In the genomic region with DNA sequence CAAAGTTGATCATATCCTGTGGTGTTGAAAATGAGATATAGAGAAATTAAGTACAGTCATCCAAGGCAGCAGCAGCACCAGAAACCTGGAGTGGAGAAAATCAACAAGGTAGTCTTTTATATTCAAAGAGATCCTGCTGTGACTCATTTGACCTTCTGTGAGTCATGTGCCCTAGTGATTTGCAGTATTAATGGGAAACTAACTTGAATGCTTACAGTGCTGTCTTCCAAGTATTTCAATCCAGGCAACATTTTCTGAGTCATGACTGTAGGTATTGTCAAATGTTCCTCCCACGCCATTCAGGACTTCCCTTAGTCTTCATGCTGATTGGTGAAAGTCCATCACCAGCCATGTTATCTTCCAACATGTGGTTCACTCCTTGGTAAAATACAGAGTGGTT, we compare ENCODE assay signal across 20 mouse cellular contexts.
A peak's percentile ranks its signal among the peaks of the same experiment; 100 is the strongest.
DNase-seq lines count a peak whose midpoint lies in the region; ATAC-seq lines count a peak whose summit lies in the region.
"Had no signal": no experiment of that assay in that cellular context is flagged by ENCODE, and none has a peak within 500 bp of the region (broad histone marks: within the 10 kb centered on the region; RNA-seq: fewer than 3 reads in every experiment).

No protein-coding gene starts in this region.

- 83% methylated on average over 1 of the region's 1 CpGs for WGBS in hindbrain, embryonic 11.5 days

- no peaks in the 10 kb centered on the region for H3K27me3 ChIP-seq in hindbrain, embryonic 11.5 days (ENCODE audit: control insufficient read depth, insufficient read depth, low read length)
- H3K27me3 ChIP-seq: CH12.LX; megakaryocyte, embryonic 14.5 days had no signal

- peak; percentile 94 for DNase-seq in 3T3-L1 (ENCODE audit: low read depth, low spot score)
- peak; percentile 35 for DNase-seq in induced T-regulatory cell, adult 2 months (ENCODE audit: low read depth)
- no peak for DNase-seq in hindbrain, embryonic 11.5 days (ENCODE audit: low spot score)
- no peak for DNase-seq in heart, postnatal 14 days
- no peak for DNase-seq in left cerebral cortex, postnatal 10 days (ENCODE audit: extremely low spot score in 1 of 2, low spot score in 2 of 2)
- DNase-seq: cerebellum, adult 18-20 months; cerebellum, postnatal 25 days; heart, adult 18-20 months; kidney, postnatal 36 days; layer of hippocampus, adult 9-11 months; lung, adult 18-20 months; right cerebral cortex, postnatal 14 days; spleen, adult 18-20 months; thymus, adult 2 months had no signal

- no peak overlapping the region for H3K4me2 ChIP-seq in hindbrain, embryonic 11.5 days (replicated peaks; ENCODE audit: low read depth, low read length)
- H3K4me2 ChIP-seq: liver, embryonic 11.5 days had no signal

- H3K4me3 ChIP-seq in hindbrain, embryonic 11.5 days (ENCODE audit: low read depth, low read length), result no peak overlapping the region
- H3K4me3 ChIP-seq: megakaryocyte, embryonic 14.5 days had no signal

- H3K9me3 ChIP-seq in hindbrain, embryonic 11.5 days (ENCODE audit: control insufficient read depth, low read length), result no peaks in the 10 kb centered on the region
- H3K9me3 ChIP-seq: megakaryocyte, embryonic 14.5 days had no signal

- no peaks in the 10 kb centered on the region for H3K4me1 ChIP-seq in hindbrain, embryonic 11.5 days (replicated peaks; ENCODE audit: control insufficient read depth, insufficient read depth, low read length)
- H3K4me1 ChIP-seq: megakaryocyte, embryonic 14.5 days had no signal

- peak; percentile 59 for ATAC-seq in CD4-positive, CD25-positive, alpha-beta regulatory T cell, adult 4 months
- ATAC-seq in activated CD4-positive, CD25-positive, alpha-beta regulatory T cell, adult 4 months, result peak; percentile 46
- no peak for ATAC-seq in hindbrain, embryonic 11.5 days (ENCODE audit: low FRiP score)
- ATAC-seq: midbrain, embryonic 16.5 days had no signal

- H3K27ac ChIP-seq in hindbrain, embryonic 11.5 days (ENCODE audit: low read depth, low read length), result no peak overlapping the region

- no peaks in the 10 kb centered on the region for H3K36me3 ChIP-seq in hindbrain, embryonic 11.5 days (ENCODE audit: control insufficient read depth, insufficient read depth, low read length)

- intact Hi-C loops in heart, postnatal 14 days (cut with DNase I), result loop anchor here (5.0 kb wide), 1 partner anchor 172 kb away; no protein-coding TSS in a partner anchor
- intact Hi-C loops in left cerebral cortex, postnatal 10 days (cut with DNase I), result no loop called here

- H3K9ac ChIP-seq in hindbrain, embryonic 11.5 days (ENCODE audit: low read depth, low read length), result no peak overlapping the region

Comparison
In these comparisons a context has a peak if more than half of its experiments do, and no peak if none do; other contexts are left out.
1. DNase-seq: peak in 3T3-L1 (single experiment) and induced T-regulatory cell, adult 2 months (single experiment); none in hindbrain, embryonic 11.5 days (single experiment), heart, postnatal 14 days (0 of 2) and left cerebral cortex, postnatal 10 days (0 of 2).